9 mouse cellular contexts compared by ENCODE assay signal in the genomic region with DNA sequence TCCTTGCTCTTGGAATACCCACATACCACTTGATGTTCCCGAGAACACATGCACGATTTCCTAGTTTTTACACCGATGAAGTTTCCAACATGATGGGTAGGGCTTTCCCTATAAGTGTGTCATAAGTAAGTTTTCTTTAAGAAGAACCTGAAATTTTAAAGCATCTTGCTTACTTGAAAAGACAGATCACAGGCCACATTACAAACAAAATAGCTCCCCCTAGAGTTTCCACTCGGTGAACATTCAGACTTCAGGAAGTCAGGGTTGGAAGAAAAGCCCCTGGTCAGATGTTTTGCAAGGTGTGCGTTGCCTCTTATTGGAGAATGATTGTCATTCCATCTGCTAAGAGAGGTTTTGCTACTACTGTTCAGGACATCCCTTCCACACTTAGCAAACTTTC.
DNase-seq lines count a peak whose midpoint lies in the region; ATAC-seq and TF ChIP-seq lines count a peak whose summit lies in the region.
"Had no signal": no experiment of that assay in that cellular context is flagged by ENCODE, and none has a peak within 500 bp of the region (broad histone marks: within the 10 kb centered on the region; RNA-seq: fewer than 3 reads in every experiment).

No protein-coding gene starts in this region.

- no peaks in the 10 kb centered on the region for H3K27me3 ChIP-seq in lung, postnatal 0 days (replicated peaks; ENCODE audit: insufficient read depth, low read length)
- H3K27me3 ChIP-seq: embryonic facial prominence, embryonic 12.5 days had no signal

- peak; percentile 37 to 63 for DNase-seq in cerebellum, postnatal 10 days
- DNase-seq in cerebellum, adult 11 months: no peak
- DNase-seq in left cerebral cortex, postnatal 14 days (ENCODE audit: low spot score in 2 of 2): peak; percentile 41 to 43
- no peak for DNase-seq in left cerebral cortex, postnatal 4 days
- peak; percentile 76 for DNase-seq in embryo, embryonic 10.5 days (ENCODE audit: low spot score)
- peak; percentile 88 for DNase-seq in lung, postnatal 0 days (ENCODE audit: low spot score)
- DNase-seq in thymus, postnatal 14 days: no peak

- TF ChIP-seq EP300 in lung, postnatal 0 days (IDR thresholded peaks at IDR 0.05): no peak

- H3K9ac ChIP-seq in lung, postnatal 0 days (replicated peaks; ENCODE audit: low read depth): no peak overlapping the region
- H3K9ac ChIP-seq: embryonic facial prominence, embryonic 12.5 days had no signal

- H3K36me3 ChIP-seq in lung, postnatal 0 days (ENCODE audit: insufficient read depth, low read length): no peaks in the 10 kb centered on the region
- H3K36me3 ChIP-seq: embryonic facial prominence, embryonic 12.5 days had no signal

- no peaks in the 10 kb centered on the region for H3K9me3 ChIP-seq in lung, postnatal 0 days (ENCODE audit: low read length)
- H3K9me3 ChIP-seq: embryonic facial prominence, embryonic 12.5 days had no signal

- peak; percentile 39 for ATAC-seq in lung, postnatal 0 days
- ATAC-seq in granulocyte monocyte progenitor cell, adult 5-6 weeks (replicated peaks; ENCODE audit: poor library complexity, severe bottlenecking): no peak

- H3K4me2 ChIP-seq in lung, postnatal 0 days (replicated peaks; ENCODE audit: low read depth, low read length): no peak overlapping the region; the same call in 1 of the 2 replicates

- H3K4me1 ChIP-seq in lung, postnatal 0 days (ENCODE audit: insufficient read depth, low read depth, low read length): no peaks in the 10 kb centered on the region; the same call in 1 of the 2 replicates

- peak; percentile 69 for TF ChIP-seq CTCF in lung, postnatal 0 days (IDR thresholded peaks at IDR 0.05)

- WGBS in lung, postnatal 0 days: 52% methylated on average over 5 of the region's 5 CpGs

- intact Hi-C loops in left cerebral cortex, postnatal 14 days (cut with DNase I): loop anchor here (1.0 to 10.0 kb wide), 2 partner anchors 500 to 658 kb away; a partner anchor contains a TSS
- intact Hi-C loops in left cerebral cortex, postnatal 4 days (cut with DNase I): loop anchor here (10.0 kb wide), 1 partner anchor 500 kb away; a partner anchor contains a TSS

- H3K27ac ChIP-seq in lung, postnatal 0 days (ENCODE audit: low read length): 0 out of 2 replicates have a peak overlapping the region, but pooled peaks have one; percentile 14
- H3K27ac ChIP-seq: embryonic facial prominence, embryonic 12.5 days had no signal

- no peak overlapping the region for H3K4me3 ChIP-seq in lung, postnatal 0 days (ENCODE audit: low read depth, low read length)
- H3K4me3 ChIP-seq: embryonic facial prominence, embryonic 12.5 days had no signal

Comparison
In these comparisons a context has a peak if more than half of its experiments do, and no peak if none do; other contexts are left out.
1. DNase-seq: peak in cerebellum, postnatal 10 days (2 of 2), left cerebral cortex, postnatal 14 days (2 of 2), embryo, embryonic 10.5 days (single experiment) and lung, postnatal 0 days (single experiment); none in cerebellum, adult 11 months (single experiment), left cerebral cortex, postnatal 4 days (single experiment) and thymus, postnatal 14 days (single experiment).